In genomic region chr12:39766988-39767387, GRCm38 (mm10) we compare ENCODE assay signal across 18 mouse cellular contexts.
"Had no signal": no experiment of that assay in that cellular context is flagged by ENCODE, and none has a peak within 500 bp of the region (broad histone marks: within the 10 kb centered on the region; RNA-seq: fewer than 3 reads in every experiment).

No protein-coding gene starts in this region.

- H3K27ac ChIP-seq: liver, embryonic 15.5 days; lung, embryonic 15.5 days; macrophage; midbrain, embryonic 13.5 days; neural tube, embryonic 12.5 days; stomach, embryonic 15.5 days; stomach, postnatal 0 days had no signal

- H3K36me3 ChIP-seq: liver, embryonic 15.5 days; lung, embryonic 15.5 days; midbrain, embryonic 13.5 days; neural tube, embryonic 12.5 days; stomach, embryonic 15.5 days had no signal

- H3K9ac ChIP-seq: liver, embryonic 15.5 days; liver, postnatal 0 days; lung, embryonic 15.5 days; midbrain, embryonic 13.5 days; neural tube, embryonic 12.5 days; stomach, embryonic 15.5 days had no signal

- DNase-seq: liver, postnatal 0 days; lung, adult 2 months; lung, postnatal 14 days; lung, postnatal 36 days; right cerebral cortex, postnatal 14 days; thymus, adult 2 months; thymus, postnatal 25 days had no signal

- H3K27me3 ChIP-seq: liver, embryonic 15.5 days; lung, embryonic 15.5 days; megakaryocyte, embryonic 14.5 days; midbrain, embryonic 13.5 days; neural tube, embryonic 12.5 days; stomach, embryonic 15.5 days had no signal

- H3K9me3 ChIP-seq: liver, embryonic 15.5 days; lung, embryonic 15.5 days; megakaryocyte, embryonic 14.5 days; midbrain, embryonic 13.5 days; neural tube, embryonic 12.5 days; stomach, embryonic 15.5 days had no signal

- H3K4me3 ChIP-seq: liver, embryonic 15.5 days; lung, embryonic 15.5 days; megakaryocyte, embryonic 14.5 days; midbrain, embryonic 13.5 days; neural tube, embryonic 12.5 days; stomach, embryonic 15.5 days had no signal

- ATAC-seq: liver, postnatal 0 days; lung, postnatal 0 days; midbrain, embryonic 13.5 days; midbrain, embryonic 16.5 days had no signal

- H3K4me2 ChIP-seq: liver, embryonic 15.5 days; lung, embryonic 15.5 days; midbrain, embryonic 11.5 days; midbrain, embryonic 13.5 days; neural tube, embryonic 12.5 days; stomach, embryonic 15.5 days had no signal

- H3K4me1 ChIP-seq: liver, embryonic 15.5 days; lung, embryonic 15.5 days; megakaryocyte, embryonic 14.5 days; midbrain, embryonic 13.5 days; neural tube, embryonic 12.5 days; stomach, embryonic 15.5 days had no signal
